Mouse (Mus musculus) bone marrow, adult 2 months (tissue): ENCODE data around the gene Atcay.

Experiments
- CTCF ChIP-seq: fragments of 200-500 bp; IDR thresholded peaks from 2 replicates; pipeline ENCODE4 v1.5.1; 2011; ENCODE audit warnings: low read length, control low read depth; ENCODE audit not compliant: control insufficient read depth, insufficient read depth
- POLR2A ChIP-seq: fragments of 200-500 bp; IDR thresholded peaks from 2 replicates; pipeline ENCODE4 v1.6.1; 2011; ENCODE audit warnings: low read depth, mild to moderate bottlenecking, control low read depth, low read length, borderline replicate concordance; ENCODE audit not compliant: control insufficient read depth

DNA sequence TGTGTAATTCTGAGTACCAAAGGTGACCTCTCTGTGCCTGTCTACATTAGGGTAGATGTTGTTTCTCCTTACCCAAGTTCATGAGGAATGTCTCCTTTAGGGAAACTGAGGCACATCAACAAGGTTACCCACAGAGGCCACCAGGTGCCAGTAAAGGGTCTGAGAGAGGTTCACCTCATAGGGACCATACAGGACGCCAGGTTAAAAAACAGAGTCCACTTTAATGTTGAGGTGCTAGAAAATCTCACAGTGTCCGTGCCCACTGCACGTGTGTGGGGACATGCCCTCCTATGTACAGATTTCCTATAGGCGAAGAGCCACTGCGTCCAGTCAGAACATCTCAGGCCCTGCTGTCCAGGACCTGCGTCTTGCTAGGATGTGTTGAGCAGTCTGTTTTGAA lies 31.6 kb downstream of the Atcay start:
- no peak for TF ChIP-seq CTCF
- no peak for TF ChIP-seq POLR2A
